Mouse (Mus musculus): Measurements from ENCODE around the gene Scnm1. TPM values are rescaled to one million over a fixed set of nuclear protein-coding genes. Genes with fewer than 3 reads are reported as not detected.

Gene Scnm1
- total and polyA plus RNA-seq, 3 experiments = 50.5 to 59.2 (median 53.1) TPM

DNA sequence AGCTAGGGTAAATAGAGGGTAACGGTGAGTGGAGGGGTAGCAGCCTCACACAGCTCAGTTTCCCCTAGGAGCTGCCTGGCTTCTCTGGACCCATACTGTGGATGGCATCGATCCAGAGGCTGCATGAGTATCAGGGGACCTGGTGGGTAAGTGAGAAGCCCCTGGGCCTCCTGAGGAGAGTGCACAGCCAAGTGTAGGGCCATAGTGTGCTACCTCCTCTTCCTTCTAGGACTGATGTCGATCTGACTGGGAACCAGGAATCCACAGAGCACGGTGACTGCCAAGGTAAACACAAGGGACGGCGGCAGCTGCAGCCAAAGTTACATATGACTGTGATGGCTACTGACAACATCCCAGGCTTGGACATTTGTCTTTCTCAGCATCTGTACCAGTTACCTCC lies 37.3 kb upstream of the Scnm1 start:
- no peak for DNase-seq (ENCODE audit: extremely low read depth)
- H3K4me1 ChIP-seq (ENCODE audit: control insufficient read depth in 1 of 2, insufficient read depth in 2 of 2) = peaks cover 0 to 8% of the 10 kb centered on the region in 2 experiments; a peak in 1 of 4 replicates
- H3K27ac ChIP-seq (ENCODE audit: insufficient read depth, low read depth) = no peak overlapping the region
- H3K9me3 ChIP-seq (replicated peaks; ENCODE audit: low read length) = peaks cover 8% of the 10 kb centered on the region
- in situ Hi-C loops (cut with MboI; ENCODE audit: low pct_ligation_motif_present, low pct_unique_long_range_greater_than_20kb, low sequenced_read_pairs) (no loop called here), dilution Hi-C loops (cut with MboI; ENCODE audit: extremely low pct_ligation_motif_present, extremely low pct_unique_long_range_greater_than_20kb, low sequenced_read_pairs) (no loop called here)
- H3K79me2 ChIP-seq (replicated peaks; ENCODE audit: control insufficient read depth, extremely low read depth, insufficient read depth, poor library complexity, severe bottlenecking) = no peaks in the 10 kb centered on the region
- H3K4me2 ChIP-seq (ENCODE audit: insufficient read depth, low read depth, poor library complexity, severe bottlenecking) = no peak overlapping the region
- peaks cover 40% of the 10 kb centered on the region for H3K27me3 ChIP-seq (replicated peaks)
- no peak overlapping the region for H3K9ac ChIP-seq (ENCODE audit: insufficient read depth, low read depth)
- H3K4me3 ChIP-seq (replicated peaks in 1 of 3; ENCODE audit: low read depth in 2 of 3, low read length in 2 of 3, poor library complexity in 1 of 3) = no peak overlapping the region
- no peak for TF ChIP-seq CTCF (conservative IDR thresholded peaks at IDR 0.05 in 1 of 2, IDR thresholded peaks at IDR 0.05 in 1 of 2; ENCODE audit: low read depth in 2 of 2, low read length in 2 of 2)
- no peak for TF ChIP-seq RCOR1 (conservative IDR thresholded peaks at IDR 0.05; ENCODE audit: low read depth, low read length)
- TF ChIP-seq MEF2A (IDR thresholded peaks at IDR 0.05; ENCODE audit: borderline replicate concordance, low read depth, low read length) = no peak
- no peak for TF ChIP-seq KAT2A (IDR thresholded peaks at IDR 0.05; ENCODE audit: insufficient replicate concordance, low read length)
- no peak for TF ChIP-seq ELF1 (IDR thresholded peaks at IDR 0.05; ENCODE audit: low read depth, low read length)
- TF ChIP-seq UBTF (IDR thresholded peaks at IDR 0.05; ENCODE audit: low read depth, low read length) = no peak
- no peak for TF ChIP-seq CHD2 (IDR thresholded peaks at IDR 0.05; ENCODE audit: low read length)
- no peak for TF ChIP-seq TBP (conservative IDR thresholded peaks at IDR 0.05; ENCODE audit: low read depth, low read length)
- no peak for TF ChIP-seq PAX5 (IDR thresholded peaks at IDR 0.05; ENCODE audit: low read length)
- no peak for TF ChIP-seq BHLHE40 (IDR thresholded peaks at IDR 0.05; ENCODE audit: low read depth, low read length)
- no peak for TF ChIP-seq GABPA (IDR thresholded peaks at IDR 0.05; ENCODE audit: insufficient replicate concordance, low read depth, low read length)
- no peak for TF ChIP-seq E2F4 (IDR thresholded peaks at IDR 0.05; ENCODE audit: insufficient replicate concordance, low read depth, low read length)
- TF ChIP-seq ZC3H11A (IDR thresholded peaks at IDR 0.05; ENCODE audit: low read depth, low read length) = no peak
- TF ChIP-seq ZKSCAN1 (IDR thresholded peaks at IDR 0.05; ENCODE audit: borderline replicate concordance, low read depth, low read length) = no peak
- TF ChIP-seq ZNF384 (IDR thresholded peaks at IDR 0.05; ENCODE audit: low read depth, low read length) = no peak
- no peak for TF ChIP-seq USF2 (conservative IDR thresholded peaks at IDR 0.05; ENCODE audit: low read depth, low read length)
- TF ChIP-seq RAD21 (IDR thresholded peaks at IDR 0.05; ENCODE audit: low read depth, low read length) = no peak
- TF ChIP-seq JUN (IDR thresholded peaks at IDR 0.05; ENCODE audit: insufficient read depth, low read depth, low read length) = no peak
- TF ChIP-seq POLR2A (IDR thresholded peaks at IDR 0.05; ENCODE audit: low read depth, low read length) = no peak
- H3K36me3 ChIP-seq (replicated peaks in 1 of 2; ENCODE audit: control insufficient read depth in 1 of 2, insufficient read depth in 1 of 2, low read length in 1 of 2) = no peaks in the 10 kb centered on the region

GRCm38 (mm10) chr3:95169996-95170395 lies 36.2 kb upstream of the Scnm1 start:
- in situ Hi-C loops (cut with MboI; ENCODE audit: low pct_ligation_motif_present, low pct_unique_long_range_greater_than_20kb, low sequenced_read_pairs) (no loop called here), dilution Hi-C loops (cut with MboI; ENCODE audit: extremely low pct_ligation_motif_present, extremely low pct_unique_long_range_greater_than_20kb, low sequenced_read_pairs) (no loop called here)
- H3K4me2 ChIP-seq (ENCODE audit: insufficient read depth, low read depth, poor library complexity, severe bottlenecking) = no peak overlapping the region
- no peaks in the 10 kb centered on the region for H3K79me2 ChIP-seq (replicated peaks; ENCODE audit: control insufficient read depth, extremely low read depth, insufficient read depth, poor library complexity, severe bottlenecking)
- H3K9me3 ChIP-seq (replicated peaks; ENCODE audit: low read length) = peaks cover 8% of the 10 kb centered on the region
- no peak for TF ChIP-seq BHLHE40 (IDR thresholded peaks at IDR 0.05; ENCODE audit: low read depth, low read length)
- TF ChIP-seq USF2 (conservative IDR thresholded peaks at IDR 0.05; ENCODE audit: low read depth, low read length) = no peak
- TF ChIP-seq MAZ (IDR thresholded peaks at IDR 0.05; ENCODE audit: low read depth, low read length) = no peak
- TF ChIP-seq ZMIZ1 (IDR thresholded peaks at IDR 0.05; ENCODE audit: low read depth, low read length) = no peak
- TF ChIP-seq HCFC1 (IDR thresholded peaks at IDR 0.05; ENCODE audit: low read depth, low read length) = no peak
- TF ChIP-seq RAD21 (IDR thresholded peaks at IDR 0.05; ENCODE audit: low read depth, low read length) = no peak
- TF ChIP-seq KAT2A (IDR thresholded peaks at IDR 0.05; ENCODE audit: insufficient replicate concordance, low read length) = no peak
- TF ChIP-seq PAX5 (IDR thresholded peaks at IDR 0.05; ENCODE audit: low read length) = no peak
- TF ChIP-seq ETS1 (conservative IDR thresholded peaks at IDR 0.05; ENCODE audit: low read depth, low read length) = no peak
- no peak for TF ChIP-seq CHD1 (IDR thresholded peaks at IDR 0.05; ENCODE audit: low read depth, low read length)
- TF ChIP-seq RCOR1 (conservative IDR thresholded peaks at IDR 0.05; ENCODE audit: low read depth, low read length) = no peak
- TF ChIP-seq ZC3H11A (IDR thresholded peaks at IDR 0.05; ENCODE audit: low read depth, low read length) = no peak
- no peak for TF ChIP-seq UBTF (IDR thresholded peaks at IDR 0.05; ENCODE audit: low read depth, low read length)
- TF ChIP-seq ELF1 (IDR thresholded peaks at IDR 0.05; ENCODE audit: low read depth, low read length) = no peak
- no peak for TF ChIP-seq NELFE (IDR thresholded peaks at IDR 0.05; ENCODE audit: low read depth, low read length)
- TF ChIP-seq SIN3A (IDR thresholded peaks at IDR 0.05; ENCODE audit: low read length) = no peak
- H3K27ac ChIP-seq (ENCODE audit: insufficient read depth, low read depth) = no peak overlapping the region
- H3K9ac ChIP-seq (ENCODE audit: insufficient read depth, low read depth) = no peak overlapping the region
- DNase-seq (ENCODE audit: extremely low read depth) = no peak
- H3K27me3 ChIP-seq (replicated peaks) = peaks cover 46% of the 10 kb centered on the region
- H3K36me3 ChIP-seq (replicated peaks in 1 of 2; ENCODE audit: control insufficient read depth in 1 of 2, insufficient read depth in 1 of 2, low read length in 1 of 2) = no peaks in the 10 kb centered on the region
- peaks cover 0 to 3% of the 10 kb centered on the region in 2 experiments; a peak in 1 of 4 replicates for H3K4me1 ChIP-seq (ENCODE audit: control insufficient read depth in 1 of 2, insufficient read depth in 2 of 2)
- no peak overlapping the region for H3K4me3 ChIP-seq (replicated peaks in 1 of 3; ENCODE audit: low read depth in 2 of 3, low read length in 2 of 3, poor library complexity in 1 of 3)

Data from CH12.LX (cell line).